Mouse (Mus musculus) lung, embryonic 14.5 days (tissue): ENCODE measurements at regions not wholly inside any gene's neighbourhood (a gene's known extent, or its start where the extent isn't known, plus 50 kb on each side); places are given as distances from the start of the nearest gene placed in this dataset.

ENCODE experiments used
- ATAC-seq: fragments of 200-750 bp; cut with Nextera tagmentation; 2 replicates; pipeline ENCODE4 v1.8.0; 2017; ENCODE audit warnings: mild to moderate bottlenecking, moderate TSS enrichment, moderate library complexity; ENCODE audit not compliant: insufficient read depth
- DNase-seq: peaks from one replicate; pipeline ENCODE4 v3.0.0-alpha.2; 2015
- H3K27ac ChIP-seq: fragments of 300-500 bp; sonication (generic); 2 replicates; pipeline ENCODE4 v1.5.1; 2014; ENCODE audit warnings: low read depth, mild to moderate bottlenecking, moderate library complexity
- H3K27me3 ChIP-seq: fragments of 300-500 bp; sonication (generic); 2 replicates; pipeline ENCODE4 v1.6.1; 2014; ENCODE audit warnings: low read length, control low read depth; ENCODE audit not compliant: insufficient read depth
- H3K36me3 ChIP-seq: fragments of 300-500 bp; sonication (generic); 2 replicates; pipeline ENCODE4 v1.6.1; 2014; ENCODE audit warnings: control low read depth; ENCODE audit not compliant: insufficient read depth
- H3K4me1 ChIP-seq: fragments of 300-500 bp; sonication (generic); 2 replicates; pipeline ENCODE4 v1.6.1; 2014; ENCODE audit warnings: antibody characterized with exemption, control low read depth; ENCODE audit not compliant: insufficient read depth
- H3K4me2 ChIP-seq: fragments of 300-500 bp; sonication (generic); 2 replicates; pipeline ENCODE4 v1.6.1; 2014; ENCODE audit warnings: mild to moderate bottlenecking
- H3K4me3 ChIP-seq: fragments of 300-500 bp; sonication (generic); 2 replicates; pipeline ENCODE4 v1.5.1; 2014; ENCODE audit warnings: low read depth, low read length
- H3K9ac ChIP-seq: fragments of 300-500 bp; sonication (generic); 2 replicates; pipeline ENCODE4 v1.6.1; 2014
- H3K9me3 ChIP-seq: fragments of 300-500 bp; sonication (generic); 2 replicates; pipeline ENCODE4 v1.6.1; 2016; ENCODE audit warnings: low read depth, low read length, control low read depth
- CTCF ChIP-seq: IDR thresholded peaks from 2 replicates; pipeline ENCODE4 v1.5.1; 2016; ENCODE audit warnings: antibody characterized with exemption, low read depth
- WGBS: fragments of 180-500 bp; shearing (Covaris S2); extraction: QIAGEN DNeasy Blood & Tissue Kit; methylation state at CpG from one replicate; pipeline ENCODE4 v1.1.7; 2014; 5-methylcytosine and 5-hydroxymethylcytosine counted together

- ATAC-seq (no peak), DNase-seq (no peak)
- H3K4me1 ChIP-seq = no peaks in the 10 kb centered on the region
- no peak overlapping the region for H3K4me2 ChIP-seq
- no peaks in the 10 kb centered on the region for H3K9me3 ChIP-seq
- H3K4me3 ChIP-seq = no peak overlapping the region
- H3K27me3 ChIP-seq = peaks cover 9% of the 10 kb centered on the region; the same call in 1 of the 2 replicates
- no peak overlapping the region for H3K9ac ChIP-seq
- TF ChIP-seq CTCF = no peak
- WGBS = 55% methylated on average over 4 of the region's 4 CpGs
- H3K27ac ChIP-seq = no peak overlapping the region
- no peaks in the 10 kb centered on the region for H3K36me3 ChIP-seq
These were observed 160.5 kb downstream of the Sptssa start for GRCm38 (mm10) chr12:54495701-54496374.

GRCm38 (mm10) chr12:54494756-54495375 lies 161.5 kb downstream of the Sptssa start:
- no peaks in the 10 kb centered on the region for H3K9me3 ChIP-seq
- H3K27ac ChIP-seq = no peak overlapping the region
- H3K36me3 ChIP-seq = no peaks in the 10 kb centered on the region
- no peak overlapping the region for H3K4me2 ChIP-seq
- H3K27me3 ChIP-seq = peaks cover 9% of the 10 kb centered on the region; the same call in 1 of the 2 replicates
- 45% methylated on average over 7 of the region's 7 CpGs for WGBS
- ATAC-seq = no peak
- no peak for DNase-seq
- no peak overlapping the region for H3K9ac ChIP-seq
- no peak for TF ChIP-seq CTCF
- no peak overlapping the region for H3K4me3 ChIP-seq
- H3K4me1 ChIP-seq = no peaks in the 10 kb centered on the region

- H3K9ac ChIP-seq = no peak overlapping the region
- no peak overlapping the region for H3K4me3 ChIP-seq
- no peak for TF ChIP-seq CTCF
- no peaks in the 10 kb centered on the region for H3K36me3 ChIP-seq
- DNase-seq = no peak
- H3K4me1 ChIP-seq = no peaks in the 10 kb centered on the region
- peaks cover 15% of the 10 kb centered on the region; the same call in 1 of the 2 replicates for H3K27me3 ChIP-seq
- WGBS = 42% methylated on average over 10 of the region's 10 CpGs
- no peak overlapping the region for H3K27ac ChIP-seq
- H3K4me2 ChIP-seq = no peak overlapping the region
- no peak for ATAC-seq
- no peaks in the 10 kb centered on the region for H3K9me3 ChIP-seq
These were observed 163.6 kb downstream of the Sptssa start for GRCm38 (mm10) chr12:54492737-54493136.

GRCm38 (mm10) chr12:54490460-54490859 lies 165.9 kb downstream of the Sptssa start:
- H3K4me1 ChIP-seq = no peaks in the 10 kb centered on the region
- H3K4me2 ChIP-seq = no peak overlapping the region
- no peak for TF ChIP-seq CTCF
- H3K27me3 ChIP-seq = peaks cover 20% of the 10 kb centered on the region; the same call in 1 of the 2 replicates
- H3K4me3 ChIP-seq = no peak overlapping the region
- no peak overlapping the region for H3K27ac ChIP-seq
- H3K9me3 ChIP-seq = no peaks in the 10 kb centered on the region
- no peak for DNase-seq
- no peak for ATAC-seq
- H3K9ac ChIP-seq = no peak overlapping the region
- H3K36me3 ChIP-seq = no peaks in the 10 kb centered on the region
- 73% methylated on average over 2 of the region's 2 CpGs for WGBS

- Histone ChIP-seq H3K4me1 (no peaks in the 10 kb centered on the region), H3K27ac (no peak overlapping the region), H3K36me3 (no peaks in the 10 kb centered on the region), H3K4me2 (no peak overlapping the region), H3K27me3 (peaks cover 20% of the 10 kb centered on the region; the same call in 1 of the 2 replicates), H3K9me3 (no peaks in the 10 kb centered on the region), H3K9ac (no peak overlapping the region), H3K4me3 (no peak overlapping the region)
- DNase-seq (peak; percentile 92), ATAC-seq (peak; percentile 70)
- TF ChIP-seq CTCF = peak; percentile 81
- WGBS = 1% methylated on average over 8 of the region's 8 CpGs
These were observed 166.7 kb downstream of the Sptssa start for GRCm38 (mm10) chr12:54489675-54490074.

GRCm38 (mm10) chr12:54487689-54488088 lies 168.7 kb downstream of the Sptssa start:
- Histone ChIP-seq H3K9ac (no peak overlapping the region), H3K4me2 (no peak overlapping the region), H3K4me3 (no peak overlapping the region), H3K9me3 (no peaks in the 10 kb centered on the region), H3K36me3 (no peaks in the 10 kb centered on the region), H3K27me3 (peaks cover 25% of the 10 kb centered on the region; the same call in 1 of the 2 replicates), H3K4me1 (no peaks in the 10 kb centered on the region), H3K27ac (no peak overlapping the region)
- DNase-seq = no peak
- no peak for ATAC-seq
- no peak for TF ChIP-seq CTCF
- 62% methylated on average over 4 of the region's 4 CpGs for WGBS

- no peak for TF ChIP-seq CTCF
- H3K4me2 ChIP-seq = no peak overlapping the region
- H3K27me3 ChIP-seq = peaks cover 9% of the 10 kb centered on the region; the same call in 1 of the 2 replicates
- no peak overlapping the region for H3K9ac ChIP-seq
- H3K4me1 ChIP-seq = no peaks in the 10 kb centered on the region
- DNase-seq (peak; percentile 36), ATAC-seq (peak; percentile 56; the same call in 1 of the 2 replicates)
- H3K36me3 ChIP-seq = no peaks in the 10 kb centered on the region
- no peak overlapping the region for H3K27ac ChIP-seq
- no peaks in the 10 kb centered on the region for H3K9me3 ChIP-seq
- WGBS = 49% methylated on average over 4 of the region's 4 CpGs
- no peak overlapping the region for H3K4me3 ChIP-seq
These were observed 174.4 kb downstream of the Sptssa start for GRCm38 (mm10) chr12:54482020-54482419.
